Comparison of ENCODE assay signal across 8 mouse cellular contexts in the genomic region with DNA sequence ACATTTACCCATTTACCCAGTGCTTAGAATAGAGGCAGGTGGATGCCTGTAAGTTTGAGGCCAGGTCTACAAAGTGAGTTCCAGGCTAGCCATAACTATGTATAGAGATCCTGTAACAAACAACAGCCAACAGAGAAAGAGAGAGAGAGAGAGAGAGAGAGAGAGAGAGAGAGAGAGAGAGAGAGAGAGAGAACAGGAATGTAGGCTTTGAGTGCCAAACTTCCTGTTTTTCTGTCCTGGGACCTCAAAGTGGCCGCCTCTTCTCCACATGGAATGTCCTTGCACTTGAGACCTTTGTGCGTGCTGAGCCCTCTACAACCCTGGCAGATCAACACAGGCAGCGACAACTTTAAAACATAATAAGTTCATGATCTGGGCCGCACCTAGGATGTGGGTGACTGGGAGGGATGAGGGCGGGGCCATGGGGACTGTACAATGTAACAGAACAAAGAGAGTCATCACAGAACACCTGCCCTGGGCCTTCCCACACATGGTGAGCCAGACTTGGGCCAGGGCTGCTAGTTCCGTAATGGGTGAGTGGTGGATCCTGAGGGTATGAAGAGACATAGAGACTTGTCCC. TPM values are rescaled to one million over a fixed set of nuclear protein-coding genes. Genes with fewer than 3 reads are reported as not detected.
DNase-seq lines count a peak whose midpoint lies in the region; ATAC-seq and TF ChIP-seq lines count a peak whose summit lies in the region.

No protein-coding gene starts in this region.

- H3K9me3 ChIP-seq in forebrain, embryonic 10.5 days: no peaks in the 10 kb centered on the region
- H3K9me3 ChIP-seq in forebrain, embryonic 15.5 days: no peaks in the 10 kb centered on the region
- H3K9me3 ChIP-seq in liver, embryonic 11.5 days (ENCODE audit: control insufficient read depth, low read length): no peaks in the 10 kb centered on the region
- H3K9me3 ChIP-seq in liver, embryonic 14.5 days (ENCODE audit: control insufficient read depth, low read length): no peaks in the 10 kb centered on the region

- H3K4me1 ChIP-seq in forebrain, embryonic 10.5 days: peaks cover 34% of the 10 kb centered on the region
- peaks cover 14% of the 10 kb centered on the region for H3K4me1 ChIP-seq in forebrain, embryonic 15.5 days
- H3K4me1 ChIP-seq in liver, adult 2 months (ENCODE audit: control insufficient read depth, insufficient read depth, low read length): peaks cover 26% of the 10 kb centered on the region
- peaks cover 7% of the 10 kb centered on the region for H3K4me1 ChIP-seq in liver, embryonic 11.5 days (replicated peaks; ENCODE audit: control insufficient read depth, insufficient read depth, low read length)
- peaks cover 0 to 9% of the 10 kb centered on the region in 2 experiments; a peak in 2 of 4 replicates for H3K4me1 ChIP-seq in liver, embryonic 14.5 days (replicated peaks; ENCODE audit: control insufficient read depth in 2 of 2, insufficient read depth in 2 of 2, low read length in 1 of 2)

- 86% methylated on average over 6 of the region's 6 CpGs for WGBS in forebrain, embryonic 10.5 days
- WGBS in forebrain, embryonic 15.5 days: 84% methylated on average over 6 of the region's 6 CpGs
- WGBS in liver, adult 2 months: 17% methylated on average over 6 of the region's 6 CpGs
- WGBS in liver, embryonic 11.5 days: 73% methylated on average over 6 of the region's 6 CpGs
- WGBS in liver, embryonic 14.5 days (ENCODE audit: insufficient replicate concordance): 52% methylated on average over 6 of the region's 6 CpGs

- TF ChIP-seq CTCF in liver, adult 2 months (IDR thresholded peaks at IDR 0.05; ENCODE audit: low read depth, low read length): no peak
- no peak for TF ChIP-seq CTCF in liver, embryonic 14.5 days (IDR thresholded peaks at IDR 0.05; ENCODE audit: low read depth)

- no peak for TF ChIP-seq EP300 in liver, embryonic 14.5 days (IDR thresholded peaks at IDR 0.05; ENCODE audit: low read depth)

- H3K27ac ChIP-seq in forebrain, embryonic 10.5 days: peak overlapping the region; percentile 80; the same call in 1 of the 2 replicates
- no peak overlapping the region for H3K27ac ChIP-seq in forebrain, embryonic 15.5 days (replicated peaks)
- peak overlapping the region; percentile 97 for H3K27ac ChIP-seq in liver, adult 2 months (replicated peaks; ENCODE audit: insufficient read depth, low read depth, low read length)
- H3K27ac ChIP-seq in liver, embryonic 11.5 days (ENCODE audit: low read depth, low read length): no peak overlapping the region
- H3K27ac ChIP-seq in liver, embryonic 14.5 days: no peak overlapping the region

- peak overlapping the region; percentile 57; the same call in 1 of the 2 replicates for H3K4me3 ChIP-seq in forebrain, embryonic 10.5 days
- H3K4me3 ChIP-seq in forebrain, embryonic 15.5 days: no peak overlapping the region
- H3K4me3 ChIP-seq in liver, adult 2 months (ENCODE audit: insufficient read depth, low read depth, low read length): peak overlapping the region; percentile 60
- no peak overlapping the region for H3K4me3 ChIP-seq in liver, embryonic 11.5 days (ENCODE audit: low read depth, low read length)
- H3K4me3 ChIP-seq in liver, embryonic 14.5 days (ENCODE audit: insufficient read depth in 1 of 2, low read depth in 2 of 2, low read length in 2 of 2): no peak overlapping the region

- H3K9ac ChIP-seq in forebrain, embryonic 15.5 days (replicated peaks): no peak overlapping the region
- peak overlapping the region; percentile 76 for H3K9ac ChIP-seq in liver, adult 2 months (ENCODE audit: low read depth, low read length)
- no peak overlapping the region for H3K9ac ChIP-seq in liver, embryonic 11.5 days (ENCODE audit: low read depth, low read length)
- H3K9ac ChIP-seq in liver, embryonic 14.5 days (replicated peaks): no peak overlapping the region

- peaks cover 34% of the 10 kb centered on the region for H3K27me3 ChIP-seq in forebrain, embryonic 10.5 days (ENCODE audit: poor library complexity, severe bottlenecking)
- no peaks in the 10 kb centered on the region; the same call in 1 of the 2 replicates for H3K27me3 ChIP-seq in forebrain, embryonic 15.5 days
- H3K27me3 ChIP-seq in liver, adult 2 months (ENCODE audit: control insufficient read depth, insufficient read depth, low read length): no peaks in the 10 kb centered on the region
- H3K27me3 ChIP-seq in liver, embryonic 11.5 days (replicated peaks; ENCODE audit: control insufficient read depth, insufficient read depth, low read length): no peaks in the 10 kb centered on the region; the same call in 1 of the 2 replicates
- no peaks in the 10 kb centered on the region for H3K27me3 ChIP-seq in liver, embryonic 14.5 days (ENCODE audit: control insufficient read depth, insufficient read depth, low read length)

- no peak for DNase-seq in forebrain, embryonic 10.5 days (ENCODE audit: extremely low spot score, low spot score)
- DNase-seq in liver, adult 2 months (ENCODE audit: extremely low read depth, low read depth, low spot score): peak; percentile 95
- no peak for DNase-seq in liver, embryonic 11.5 days (ENCODE audit: low spot score)
- no peak for DNase-seq in liver, embryonic 14.5 days (ENCODE audit: low read depth in 3 of 3, low spot score in 3 of 3)
- peak; percentile 84 for DNase-seq in thymus, postnatal 0 days (ENCODE audit: low spot score)
- no peak for DNase-seq in c-Kit-positive CD71-positive TER-119-positive erythroid progenitor cells, embryonic 14.5 days (ENCODE audit: low spot score)
- no peak for DNase-seq in layer of hippocampus, postnatal 36 days

- no peaks in the 10 kb centered on the region for H3K36me3 ChIP-seq in forebrain, embryonic 10.5 days (replicated peaks)
- H3K36me3 ChIP-seq in forebrain, embryonic 15.5 days: no peaks in the 10 kb centered on the region
- no peaks in the 10 kb centered on the region for H3K36me3 ChIP-seq in liver, adult 2 months (ENCODE audit: control insufficient read depth, insufficient read depth, low read length)
- no peaks in the 10 kb centered on the region for H3K36me3 ChIP-seq in liver, embryonic 11.5 days (ENCODE audit: control insufficient read depth, insufficient read depth, low read length)
- no peaks in the 10 kb centered on the region for H3K36me3 ChIP-seq in liver, embryonic 14.5 days (replicated peaks; ENCODE audit: control insufficient read depth, insufficient read depth, low read depth)

- peaks cover 14% of the 10 kb centered on the region for H3K79me2 ChIP-seq in liver, adult 2 months (ENCODE audit: control insufficient read depth, insufficient read depth, low read length)

- ATAC-seq in forebrain, embryonic 15.5 days (replicated peaks): no peak
- ATAC-seq in liver, embryonic 11.5 days (replicated peaks; ENCODE audit: low FRiP score): no peak
- no peak for ATAC-seq in liver, embryonic 14.5 days (ENCODE audit: insufficient read depth)

- no peak overlapping the region for H3K4me2 ChIP-seq in forebrain, embryonic 15.5 days (replicated peaks)
- no peak overlapping the region for H3K4me2 ChIP-seq in liver, embryonic 11.5 days
- H3K4me2 ChIP-seq in liver, embryonic 14.5 days (ENCODE audit: low read depth): peak overlapping the region; percentile 71

- no peak for TF ChIP-seq POLR2A in liver, adult 2 months (IDR thresholded peaks at IDR 0.05; ENCODE audit: extremely low read depth, insufficient read depth, low read length)

RNA-seq across cellular contexts. Expression of a gene that starts 1.3 kb away (rescaled TPM):
- 7.4 and 8.1 TPM in 2 replicates for polyA plus RNA-seq in forebrain, embryonic 10.5 days (2016; fragmentation: Nextera tagmentation; extraction: Ambion mirVana)
- polyA plus RNA-seq in forebrain, embryonic 15.5 days (2015; fragmentation: Nextera tagmentation; extraction: Ambion mirVana): 9.0 and 10.0 TPM in 2 replicates
- total RNA-seq in liver, adult 2 months (2014; rRNA removed): 16.2 and 20.9 TPM in 2 replicates
- 21.8 and 25.5 TPM in 2 replicates for polyA plus RNA-seq in liver, adult 2 months (2012; rRNA removed)
- 6.8 and 7.5 TPM in 2 replicates for polyA plus RNA-seq in liver, embryonic 11.5 days (2014; fragmentation: Nextera tagmentation; extraction: Ambion mirVana)
- 1.5 and 1.8 TPM in 2 replicates for polyA plus RNA-seq in liver, embryonic 14.5 days (2012; rRNA removed)
- polyA plus RNA-seq in liver, embryonic 14.5 days (2014; fragmentation: Nextera tagmentation; extraction: Ambion mirVana): 2.4 and 2.7 TPM in 2 replicates
- polyA plus RNA-seq in thymus, postnatal 0 days (2015; fragmentation: Nextera tagmentation; extraction: Ambion mirVana): 19.5 and 20.9 TPM in 2 replicates
- 1 to 10 TPM; 5.3 to 7.3 TPM for total RNA-seq in layer of hippocampus, postnatal 36 days (2021)

RNA-seq across cellular contexts. Expression of a gene that starts 20.1 kb away (rescaled TPM):
- 75.5 and 78.5 TPM in 2 replicates for polyA plus RNA-seq in forebrain, embryonic 10.5 days (2016; fragmentation: Nextera tagmentation; extraction: Ambion mirVana)
- 59.7 and 63.2 TPM in 2 replicates for polyA plus RNA-seq in forebrain, embryonic 15.5 days (2015; fragmentation: Nextera tagmentation; extraction: Ambion mirVana)
- total RNA-seq in liver, adult 2 months (2014; rRNA removed): 89.4 and 91.1 TPM in 2 replicates
- 81.1 and 86.0 TPM in 2 replicates for polyA plus RNA-seq in liver, adult 2 months (2012; rRNA removed)
- 98.7 and 102 TPM in 2 replicates for polyA plus RNA-seq in liver, embryonic 11.5 days (2014; fragmentation: Nextera tagmentation; extraction: Ambion mirVana)
- 35.9 and 37.3 TPM in 2 replicates for polyA plus RNA-seq in liver, embryonic 14.5 days (2012; rRNA removed)
- polyA plus RNA-seq in liver, embryonic 14.5 days (2014; fragmentation: Nextera tagmentation; extraction: Ambion mirVana): 48.8 and 50.3 TPM in 2 replicates
- polyA plus RNA-seq in thymus, postnatal 0 days (2015; fragmentation: Nextera tagmentation; extraction: Ambion mirVana): 58.6 and 59.2 TPM in 2 replicates
- total RNA-seq in layer of hippocampus, postnatal 36 days (2021): 10 to 100 TPM; 40.9 to 44.0 TPM

RNA-seq across cellular contexts. Expression of a gene that starts 23.5 kb away (rescaled TPM):
- polyA plus RNA-seq in forebrain, embryonic 10.5 days (2016; fragmentation: Nextera tagmentation; extraction: Ambion mirVana): 0.44 and 0.67 TPM in 2 replicates
- polyA plus RNA-seq in forebrain, embryonic 15.5 days (2015; fragmentation: Nextera tagmentation; extraction: Ambion mirVana): 13.6 and 14.2 TPM in 2 replicates
- 1.3 TPM in 2 replicates for total RNA-seq in liver, adult 2 months (2014; rRNA removed)
- polyA plus RNA-seq in liver, adult 2 months (2012; rRNA removed): 2.7 and 3.9 TPM in 2 replicates
- polyA plus RNA-seq in liver, embryonic 11.5 days (2014; fragmentation: Nextera tagmentation; extraction: Ambion mirVana): 1.4 and 1.5 TPM in 2 replicates
- polyA plus RNA-seq in liver, embryonic 14.5 days (2012; rRNA removed): 0.92 and 1.1 TPM in 2 replicates
- 0.43 and 0.71 TPM in 2 replicates for polyA plus RNA-seq in liver, embryonic 14.5 days (2014; fragmentation: Nextera tagmentation; extraction: Ambion mirVana)
- 1.0 TPM in 2 replicates for polyA plus RNA-seq in thymus, postnatal 0 days (2015; fragmentation: Nextera tagmentation; extraction: Ambion mirVana)
- total RNA-seq in layer of hippocampus, postnatal 36 days (2021): 100 to 1,000 TPM; 129 to 138 TPM

RNA-seq across cellular contexts. Expression of a gene that starts 41.8 kb away (rescaled TPM):
- polyA plus RNA-seq in forebrain, embryonic 10.5 days (2016; fragmentation: Nextera tagmentation; extraction: Ambion mirVana): not detected in 2 replicates
- 0.13 and 0.19 TPM in 2 replicates for polyA plus RNA-seq in forebrain, embryonic 15.5 days (2015; fragmentation: Nextera tagmentation; extraction: Ambion mirVana)
- total RNA-seq in liver, adult 2 months (2014; rRNA removed): 90.0 and 116 TPM in 2 replicates
- 543 and 600 TPM in 2 replicates for polyA plus RNA-seq in liver, adult 2 months (2012; rRNA removed)
- 0.23 and 0.34 TPM in 2 replicates for polyA plus RNA-seq in liver, embryonic 11.5 days (2014; fragmentation: Nextera tagmentation; extraction: Ambion mirVana)
- polyA plus RNA-seq in liver, embryonic 14.5 days (2012; rRNA removed): 0.09 and 0.10 TPM in 2 replicates
- polyA plus RNA-seq in liver, embryonic 14.5 days (2014; fragmentation: Nextera tagmentation; extraction: Ambion mirVana): 0.29 and 0.67 TPM in 2 replicates
- 2.7 and 3.1 TPM in 2 replicates for polyA plus RNA-seq in thymus, postnatal 0 days (2015; fragmentation: Nextera tagmentation; extraction: Ambion mirVana)
- total RNA-seq in layer of hippocampus, postnatal 36 days (2021): 1 to 10 TPM in 1 of 2 experiments, under 1 TPM in 1; 0.40 to 1.7 TPM

RNA-seq across cellular contexts. Expression of a gene that starts 46.2 kb away (rescaled TPM):
- 0.25 and 0.33 TPM in 2 replicates for polyA plus RNA-seq in forebrain, embryonic 10.5 days (2016; fragmentation: Nextera tagmentation; extraction: Ambion mirVana)
- polyA plus RNA-seq in forebrain, embryonic 15.5 days (2015; fragmentation: Nextera tagmentation; extraction: Ambion mirVana): 0.69 and 0.74 TPM in 2 replicates
- total RNA-seq in liver, adult 2 months (2014; rRNA removed): 19.2 and 24.6 TPM in 2 replicates
- 42.7 and 58.2 TPM in 2 replicates for polyA plus RNA-seq in liver, adult 2 months (2012; rRNA removed)
- 0.43 and 0.68 TPM in 2 replicates for polyA plus RNA-seq in liver, embryonic 11.5 days (2014; fragmentation: Nextera tagmentation; extraction: Ambion mirVana)
- 0.11 and 0.29 TPM in 2 replicates for polyA plus RNA-seq in liver, embryonic 14.5 days (2012; rRNA removed)
- polyA plus RNA-seq in liver, embryonic 14.5 days (2014; fragmentation: Nextera tagmentation; extraction: Ambion mirVana): 0.34 and 0.35 TPM in 2 replicates
- polyA plus RNA-seq in thymus, postnatal 0 days (2015; fragmentation: Nextera tagmentation; extraction: Ambion mirVana): 0.10 and 0.44 TPM in 2 replicates
- under 1 TPM; 0.40 to 0.63 TPM for total RNA-seq in layer of hippocampus, postnatal 36 days (2021)

Comparison
In these comparisons a context has a peak if more than half of its experiments do, and no peak if none do; other contexts are left out.
1. DNase-seq: peak in liver, adult 2 months (single experiment) and thymus, postnatal 0 days (single experiment); none in forebrain, embryonic 10.5 days (single experiment), liver, embryonic 11.5 days (single experiment), liver, embryonic 14.5 days (0 of 3), c-Kit-positive CD71-positive TER-119-positive erythroid progenitor cells, embryonic 14.5 days (single experiment) and layer of hippocampus, postnatal 36 days (0 of 2).
2. H3K27ac ChIP-seq: peak in forebrain, embryonic 10.5 days (single experiment) and liver, adult 2 months (single experiment); none in forebrain, embryonic 15.5 days (single experiment), liver, embryonic 11.5 days (single experiment) and liver, embryonic 14.5 days (single experiment).
3. H3K4me3 ChIP-seq: peak in forebrain, embryonic 10.5 days (single experiment) and liver, adult 2 months (single experiment); none in forebrain, embryonic 15.5 days (single experiment), liver, embryonic 11.5 days (single experiment) and liver, embryonic 14.5 days (0 of 2).